8 mouse cellular contexts compared by ENCODE assay signal in genomic region chr1:150393488-150393852, GRCm38 (mm10). TPM values are rescaled to one million over a fixed set of nuclear protein-coding genes. Genes with fewer than 3 reads are reported as not detected.
A peak's percentile ranks its signal among the peaks of the same experiment; 100 is the strongest.
DNase-seq lines count a peak whose midpoint lies in the region; ATAC-seq lines count a peak whose summit lies in the region.

No protein-coding gene starts in this region.

- under 1% methylated on average over 27 of the region's 27 CpGs for WGBS in heart, embryonic 15.5 days
- under 1% methylated on average over 27 of the region's 27 CpGs for WGBS in hindbrain, embryonic 12.5 days
- WGBS in midbrain, embryonic 12.5 days = under 1% methylated on average over 27 of the region's 27 CpGs

- no peaks in the 10 kb centered on the region for H3K27me3 ChIP-seq in heart, embryonic 15.5 days
- H3K27me3 ChIP-seq in hindbrain, embryonic 12.5 days = no peaks in the 10 kb centered on the region
- no peaks in the 10 kb centered on the region for H3K27me3 ChIP-seq in midbrain, embryonic 12.5 days

- peaks cover 26% of the 10 kb centered on the region for H3K36me3 ChIP-seq in heart, embryonic 15.5 days
- peaks cover 31% of the 10 kb centered on the region for H3K36me3 ChIP-seq in hindbrain, embryonic 12.5 days
- peaks cover 38% of the 10 kb centered on the region for H3K36me3 ChIP-seq in midbrain, embryonic 12.5 days

- peak overlapping the region; percentile 61 for H3K4me3 ChIP-seq in heart, embryonic 15.5 days
- peak overlapping the region; percentile 73 for H3K4me3 ChIP-seq in hindbrain, embryonic 12.5 days
- peak overlapping the region; percentile 76 for H3K4me3 ChIP-seq in midbrain, embryonic 12.5 days

- H3K4me1 ChIP-seq in heart, embryonic 15.5 days (replicated peaks) = peaks cover 8% of the 10 kb centered on the region
- H3K4me1 ChIP-seq in hindbrain, embryonic 12.5 days = peaks cover 13% of the 10 kb centered on the region; the same call in 1 of the 2 replicates
- H3K4me1 ChIP-seq in midbrain, embryonic 12.5 days = peaks cover 7% of the 10 kb centered on the region; the same call in 1 of the 2 replicates

- peak overlapping the region; percentile 60 for H3K9ac ChIP-seq in heart, embryonic 15.5 days
- H3K9ac ChIP-seq in hindbrain, embryonic 12.5 days = peak overlapping the region; percentile 73
- H3K9ac ChIP-seq in midbrain, embryonic 12.5 days (replicated peaks) = peak overlapping the region; percentile 77

- H3K27ac ChIP-seq in heart, embryonic 15.5 days = peak overlapping the region; percentile 91
- peak overlapping the region; percentile 87 for H3K27ac ChIP-seq in hindbrain, embryonic 12.5 days
- H3K27ac ChIP-seq in midbrain, embryonic 12.5 days (replicated peaks) = peak overlapping the region; percentile 85

- ATAC-seq in heart, embryonic 15.5 days (replicated peaks; ENCODE audit: insufficient number of reproducible peaks, insufficient read depth, low FRiP score, low read depth) = peak; percentile 56
- no peak; the same call in 1 of the 2 replicates for ATAC-seq in hindbrain, embryonic 12.5 days (ENCODE audit: low FRiP score)
- ATAC-seq in midbrain, embryonic 12.5 days (ENCODE audit: low FRiP score, low read depth) = peak; percentile 47; the same call in 1 of the 2 replicates

- intact Hi-C loops in heart, postnatal 14 days (cut with DNase I) = no loop called here

- peak overlapping the region; percentile 63 for H3K4me2 ChIP-seq in heart, embryonic 15.5 days
- peak overlapping the region; percentile 67 for H3K4me2 ChIP-seq in hindbrain, embryonic 12.5 days (replicated peaks)
- H3K4me2 ChIP-seq in midbrain, embryonic 12.5 days (replicated peaks) = peak overlapping the region; percentile 65

- no peak for DNase-seq in heart, postnatal 14 days
- peak; percentile 18 for DNase-seq in MEL-GATA-1-ER (ENCODE audit: extremely low read depth, low read depth)
- DNase-seq in thymus, adult 18-20 months = no peak
- no peak for DNase-seq in gastrocnemius, postnatal 10 days
- DNase-seq in layer of hippocampus, postnatal 36 days = no peak

- H3K9me3 ChIP-seq in heart, embryonic 15.5 days (replicated peaks) = no peaks in the 10 kb centered on the region
- no peaks in the 10 kb centered on the region for H3K9me3 ChIP-seq in hindbrain, embryonic 12.5 days (replicated peaks)
- H3K9me3 ChIP-seq in midbrain, embryonic 12.5 days = no peaks in the 10 kb centered on the region

RNA-seq across cellular contexts. Expression of gene Odr4, which starts 0.6 kb away (rescaled TPM):
- 33.0 and 38.2 TPM in 2 replicates for polyA plus RNA-seq in heart, embryonic 15.5 days (2015; fragmentation: Nextera tagmentation; extraction: Ambion mirVana)
- total RNA-seq in heart, postnatal 14 days (2021) = 10 to 100 TPM; 19.2 to 20.7 TPM
- polyA plus RNA-seq in hindbrain, embryonic 12.5 days (2016; fragmentation: Nextera tagmentation; extraction: Ambion mirVana) = 37.1 and 41.9 TPM in 2 replicates
- 37.6 and 39.2 TPM in 2 replicates for polyA plus RNA-seq in midbrain, embryonic 12.5 days (2016; fragmentation: Nextera tagmentation; extraction: Ambion mirVana)
- 10 to 100 TPM; 19.5 to 22.1 TPM for total RNA-seq in gastrocnemius, postnatal 10 days (2021)
- total RNA-seq in layer of hippocampus, postnatal 36 days (2021) = 10 to 100 TPM; 55.9 to 60.3 TPM

RNA-seq across cellular contexts. Expression of gene Tpr, which starts 0.8 kb away (rescaled TPM):
- polyA plus RNA-seq in heart, embryonic 15.5 days (2015; fragmentation: Nextera tagmentation; extraction: Ambion mirVana) = 107 and 129 TPM in 2 replicates
- 100 to 1,000 TPM; 122 to 129 TPM for total RNA-seq in heart, postnatal 14 days (2021)
- polyA plus RNA-seq in hindbrain, embryonic 12.5 days (2016; fragmentation: Nextera tagmentation; extraction: Ambion mirVana) = 180 and 182 TPM in 2 replicates
- 183 and 189 TPM in 2 replicates for polyA plus RNA-seq in midbrain, embryonic 12.5 days (2016; fragmentation: Nextera tagmentation; extraction: Ambion mirVana)
- 100 to 1,000 TPM in 1 of 2 experiments, 10 to 100 TPM in 1; 94.6 to 106 TPM for total RNA-seq in gastrocnemius, postnatal 10 days (2021)
- 100 to 1,000 TPM; 104 to 106 TPM for total RNA-seq in layer of hippocampus, postnatal 36 days (2021)
